ENCODE assay signal across 8 mouse cellular contexts in the genomic region with DNA sequence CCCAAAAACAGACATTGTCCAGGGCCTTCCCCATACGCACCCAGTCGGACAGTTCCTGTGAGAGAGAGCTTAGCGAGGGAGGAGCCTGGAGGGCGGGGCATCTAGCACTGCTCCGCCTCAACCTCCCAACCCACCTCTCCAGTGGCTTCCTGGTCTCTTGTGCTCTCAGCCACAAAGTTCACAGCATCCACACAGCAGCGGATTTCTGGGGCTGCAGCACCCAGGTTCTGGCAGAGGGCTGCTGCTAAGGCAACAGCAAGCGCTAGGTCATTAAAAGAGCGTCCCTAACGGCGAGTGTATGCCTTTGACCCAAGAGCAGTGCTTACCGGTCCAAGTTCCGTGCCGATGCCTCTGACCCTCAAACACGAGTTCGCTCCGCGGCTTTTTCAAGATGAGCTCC. TPM values are rescaled to one million over a fixed set of nuclear protein-coding genes. Genes with fewer than 3 reads are reported as not detected.
DNase-seq lines count a peak whose midpoint lies in the region; TF ChIP-seq lines count a peak whose summit lies in the region.

No protein-coding gene starts in this region.

- H3K27me3 ChIP-seq in embryonic facial prominence, embryonic 10.5 days (replicated peaks; ENCODE audit: low read depth, poor library complexity, severe bottlenecking) = peaks cover 23% of the 10 kb centered on the region

- H3K4me1 ChIP-seq in embryonic facial prominence, embryonic 10.5 days = peaks cover 20% of the 10 kb centered on the region

- H3K36me3 ChIP-seq in embryonic facial prominence, embryonic 10.5 days (replicated peaks) = peaks cover 39% of the 10 kb centered on the region

- intact Hi-C loops in left cerebral cortex, adult 2 months (cut with DNase I) = no loop called here

- no peak for DNase-seq in left cerebral cortex, adult 2 months (ENCODE audit: extremely low spot score in 1 of 2, low spot score in 2 of 2)
- no peak for DNase-seq in left cerebral cortex, adult 11 months (ENCODE audit: low spot score)
- DNase-seq in embryonic facial prominence, embryonic 10.5 days (ENCODE audit: low spot score) = peak; percentile 64
- DNase-seq in heart, adult 9 months (ENCODE audit: low spot score in 2 of 2) = peak; percentile 68 to 74
- peak; percentile 54 to 71 for DNase-seq in kidney, adult 8-10 months
- DNase-seq in lung, postnatal 10 days = peak; percentile 85
- DNase-seq in retina, embryonic 14.5 days (ENCODE audit: low spot score) = peak; percentile 65
- peak; percentile 62 for DNase-seq in yolk sac, embryonic 10.5 days (ENCODE audit: low spot score)

- 2% methylated on average over 17 of the region's 17 CpGs for WGBS in embryonic facial prominence, embryonic 10.5 days

- H3K4me3 ChIP-seq in left cerebral cortex, adult 2 months = 0 out of 2 replicates have a peak overlapping the region, but pooled peaks have one; percentile 1
- H3K4me3 ChIP-seq in embryonic facial prominence, embryonic 10.5 days = peak overlapping the region; percentile 55

- no peak overlapping the region for H3K27ac ChIP-seq in left cerebral cortex, adult 2 months
- H3K27ac ChIP-seq in embryonic facial prominence, embryonic 10.5 days (replicated peaks) = peak overlapping the region; percentile 40; the same call in 1 of the 2 replicates

- TF ChIP-seq CTCF in left cerebral cortex, adult 2 months (IDR thresholded peaks at IDR 0.05) = no peak; the same call in 1 of the 2 replicates

- no peaks in the 10 kb centered on the region for H3K9me3 ChIP-seq in embryonic facial prominence, embryonic 10.5 days

RNA-seq across cellular contexts. Expression of a gene that starts 0.6 kb away (rescaled TPM):
- total RNA-seq in left cerebral cortex, adult 2 months (2021) = under 1 TPM; 0.61 TPM
- polyA plus RNA-seq in embryonic facial prominence, embryonic 10.5 days (2016; fragmentation: Nextera tagmentation; extraction: Ambion mirVana) = not detected in 2 replicates

RNA-seq across cellular contexts. Expression of a gene that starts 3.9 kb away (rescaled TPM):
- not detected for total RNA-seq in left cerebral cortex, adult 2 months (2021)
- not detected in 2 replicates for polyA plus RNA-seq in embryonic facial prominence, embryonic 10.5 days (2016; fragmentation: Nextera tagmentation; extraction: Ambion mirVana)

RNA-seq across cellular contexts. Expression of a gene that starts 23.8 kb away (rescaled TPM):
- total RNA-seq in left cerebral cortex, adult 2 months (2021) = not detected
- 0.26 and 0.76 TPM in 2 replicates for polyA plus RNA-seq in embryonic facial prominence, embryonic 10.5 days (2016; fragmentation: Nextera tagmentation; extraction: Ambion mirVana)

RNA-seq across cellular contexts. Expression of a gene that starts 32.0 kb away (rescaled TPM):
- 10 to 100 TPM; 81.7 to 86.9 TPM for total RNA-seq in left cerebral cortex, adult 2 months (2021)
- polyA plus RNA-seq in embryonic facial prominence, embryonic 10.5 days (2016; fragmentation: Nextera tagmentation; extraction: Ambion mirVana) = 89.7 and 91.9 TPM in 2 replicates

RNA-seq across cellular contexts. Expression of a gene that starts 32.2 kb away (rescaled TPM):
- total RNA-seq in left cerebral cortex, adult 2 months (2021) = 100 to 1,000 TPM; 107 to 117 TPM
- 135 and 137 TPM in 2 replicates for polyA plus RNA-seq in embryonic facial prominence, embryonic 10.5 days (2016; fragmentation: Nextera tagmentation; extraction: Ambion mirVana)

Comparison
In these comparisons a context has a peak if more than half of its experiments do, and no peak if none do; other contexts are left out.
1. DNase-seq: peak in embryonic facial prominence, embryonic 10.5 days (single experiment), heart, adult 9 months (2 of 2), kidney, adult 8-10 months (2 of 2), lung, postnatal 10 days (single experiment), retina, embryonic 14.5 days (single experiment) and yolk sac, embryonic 10.5 days (single experiment); none in left cerebral cortex, adult 2 months (0 of 2) and left cerebral cortex, adult 11 months (single experiment).